Mouse (Mus musculus) small intestine, adult 2 months (tissue): Measurements from ENCODE around the gene Lgi2.

Experiments
- CTCF ChIP-seq: fragments of 200-500 bp; IDR thresholded peaks from 2 replicates; pipeline ENCODE4 v1.5.1; 2012; ENCODE audit warnings: low read depth, mild to moderate bottlenecking, control low read depth, inconsistent platforms, low read length, moderate library complexity, mixed read lengths; ENCODE audit not compliant: insufficient replicate concordance, insufficient read length; ENCODE audit errors: extremely low read depth
- POLR2A ChIP-seq: fragments of 200-500 bp; IDR thresholded peaks from 2 replicates; pipeline ENCODE4 v1.6.1; 2012; ENCODE audit warnings: low read depth, mild to moderate bottlenecking, control low read depth, inconsistent platforms, low read length, moderate library complexity

DNA sequence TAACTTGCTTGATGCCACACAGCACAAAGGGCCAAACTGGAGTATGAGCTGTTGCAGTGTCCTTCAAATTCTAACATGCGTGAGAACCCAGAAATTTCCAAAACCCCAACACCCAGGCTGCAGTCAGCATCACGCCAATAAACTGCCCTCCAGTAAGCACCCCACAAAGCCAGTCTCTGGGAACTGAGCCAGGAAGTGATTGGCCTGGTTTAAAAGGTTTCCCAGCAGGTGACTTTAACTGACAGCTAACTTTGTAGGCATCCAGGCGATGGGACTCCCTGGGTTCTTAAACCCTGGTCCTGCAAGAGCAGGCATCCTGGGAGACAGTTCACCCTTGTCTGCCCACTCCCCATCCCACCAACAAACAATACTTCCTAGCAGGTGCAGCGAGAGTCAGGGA, 44.0 kb upstream of the Lgi2 start:
- TF ChIP-seq CTCF = no peak
- TF ChIP-seq POLR2A = no peak
